Mouse (Mus musculus): ENCODE data around the gene Slc1a1. TPM values are rescaled to one million over a fixed set of nuclear protein-coding genes. Genes with fewer than 3 reads are reported as not detected.

The Slc1a1 gene
- polyA plus RNA-seq, 1 experiment from 2014 or later, result 0.27 TPM

DNA sequence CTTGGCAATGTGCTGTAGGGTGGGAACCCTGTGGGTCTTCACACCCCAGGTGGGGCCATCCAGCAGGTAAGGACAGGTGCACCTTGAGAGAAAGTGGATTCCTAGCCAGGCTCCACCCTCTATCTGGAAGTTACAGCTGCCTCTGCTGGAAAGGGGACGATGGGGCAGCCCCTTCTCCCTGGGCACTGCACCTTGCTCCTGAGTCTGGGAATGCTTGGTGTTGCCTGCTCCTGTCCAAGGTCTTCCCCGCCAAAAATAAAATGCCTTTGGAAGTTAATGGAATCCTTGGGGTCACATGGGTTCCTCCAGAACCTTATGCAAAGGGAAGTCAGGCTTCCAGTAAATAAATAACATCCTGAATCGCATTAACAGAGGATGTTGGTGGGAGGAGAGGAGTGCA lies 1.3 kb downstream of the Slc1a1 start:
- Histone ChIP-seq H3K27ac (ENCODE audit: low read length) (no peak overlapping the region), H3K27me3 (ENCODE audit: control insufficient read depth, insufficient read depth, low read length) (peaks cover 13% of the 10 kb centered on the region), H3K4me2 (replicated peaks; ENCODE audit: low read depth, low read length) (no peak overlapping the region), H3K9ac (replicated peaks; ENCODE audit: low read depth, low read length) (no peak overlapping the region), H3K36me3 (ENCODE audit: control insufficient read depth, insufficient read depth, low read length) (no peaks in the 10 kb centered on the region), H3K4me3 (ENCODE audit: low read depth, low read length) (no peak overlapping the region), H3K9me3 (ENCODE audit: control insufficient read depth, low read depth, low read length) (no peaks in the 10 kb centered on the region), H3K4me1 (ENCODE audit: control insufficient read depth, insufficient read depth, low read length) (no peaks in the 10 kb centered on the region)
- WGBS, result 51% methylated on average over 3 of the region's 3 CpGs
- ATAC-seq (ENCODE audit: insufficient number of reproducible peaks, insufficient read depth, low FRiP score, low read depth), result no peak

GRCm38 (mm10) chr19:28836651-28837410 lies 2.0 kb downstream of the Slc1a1 start:
- Histone ChIP-seq H3K4me1 (ENCODE audit: control insufficient read depth, insufficient read depth, low read length) (no peaks in the 10 kb centered on the region), H3K4me3 (ENCODE audit: low read depth, low read length) (no peak overlapping the region), H3K9ac (replicated peaks; ENCODE audit: low read depth, low read length) (no peak overlapping the region), H3K9me3 (ENCODE audit: control insufficient read depth, low read depth, low read length) (no peaks in the 10 kb centered on the region), H3K36me3 (ENCODE audit: control insufficient read depth, insufficient read depth, low read length) (no peaks in the 10 kb centered on the region), H3K27me3 (ENCODE audit: control insufficient read depth, insufficient read depth, low read length) (peaks cover 13% of the 10 kb centered on the region), H3K4me2 (replicated peaks; ENCODE audit: low read depth, low read length) (no peak overlapping the region), H3K27ac (ENCODE audit: low read length) (no peak overlapping the region)
- no peak for ATAC-seq (ENCODE audit: insufficient number of reproducible peaks, insufficient read depth, low FRiP score, low read depth)
- 80% methylated on average over 11 of the region's 11 CpGs for WGBS

DNA sequence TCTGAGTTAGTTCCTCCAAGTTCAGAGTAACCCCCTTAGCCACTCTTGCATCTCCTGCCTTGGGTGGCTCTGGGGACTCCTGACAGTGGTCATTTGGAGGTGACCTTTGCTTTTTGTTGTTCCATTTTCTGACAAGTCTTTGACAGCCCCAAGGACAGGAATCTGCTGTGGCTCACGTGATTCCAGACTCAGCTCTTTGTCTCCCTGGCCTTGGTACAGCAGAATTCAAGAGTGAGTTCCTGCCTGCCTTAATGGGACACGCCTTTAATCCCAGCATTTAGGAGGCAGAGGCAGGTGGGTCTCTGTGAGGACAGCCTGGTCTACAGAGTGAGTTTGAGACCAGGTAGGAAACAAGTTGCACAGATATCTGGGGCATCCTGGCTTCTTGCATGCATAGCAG lies 3.9 kb downstream of the Slc1a1 start:
- no peak overlapping the region for H3K9ac ChIP-seq (replicated peaks; ENCODE audit: low read depth, low read length)
- no peak overlapping the region for H3K4me3 ChIP-seq (ENCODE audit: low read depth, low read length)
- 77% methylated on average over 2 of the region's 2 CpGs for WGBS
- ATAC-seq (ENCODE audit: insufficient number of reproducible peaks, insufficient read depth, low FRiP score, low read depth), result no peak
- no peaks in the 10 kb centered on the region for H3K36me3 ChIP-seq (ENCODE audit: control insufficient read depth, insufficient read depth, low read length)
- no peaks in the 10 kb centered on the region for H3K4me1 ChIP-seq (ENCODE audit: control insufficient read depth, insufficient read depth, low read length)
- H3K4me2 ChIP-seq (replicated peaks; ENCODE audit: low read depth, low read length), result no peak overlapping the region
- H3K9me3 ChIP-seq (ENCODE audit: control insufficient read depth, low read depth, low read length), result no peaks in the 10 kb centered on the region
- no peak overlapping the region for H3K27ac ChIP-seq (ENCODE audit: low read length)
- peaks cover 13% of the 10 kb centered on the region for H3K27me3 ChIP-seq (ENCODE audit: control insufficient read depth, insufficient read depth, low read length)

GRCm38 (mm10) chr19:28844946-28845710 lies 10.3 kb downstream of the Slc1a1 start:
- H3K4me3 ChIP-seq (ENCODE audit: low read depth, low read length), result no peak overlapping the region
- no peak overlapping the region for H3K4me2 ChIP-seq (replicated peaks; ENCODE audit: low read depth, low read length)
- 62% methylated on average over 8 of the region's 8 CpGs for WGBS
- no peak overlapping the region for H3K9ac ChIP-seq (replicated peaks; ENCODE audit: low read depth, low read length)
- no peaks in the 10 kb centered on the region for H3K36me3 ChIP-seq (ENCODE audit: control insufficient read depth, insufficient read depth, low read length)
- no peaks in the 10 kb centered on the region for H3K27me3 ChIP-seq (ENCODE audit: control insufficient read depth, insufficient read depth, low read length)
- no peaks in the 10 kb centered on the region for H3K4me1 ChIP-seq (ENCODE audit: control insufficient read depth, insufficient read depth, low read length)
- no peaks in the 10 kb centered on the region for H3K9me3 ChIP-seq (ENCODE audit: control insufficient read depth, low read depth, low read length)
- no peak overlapping the region for H3K27ac ChIP-seq (ENCODE audit: low read length)
- no peak for ATAC-seq (ENCODE audit: insufficient number of reproducible peaks, insufficient read depth, low FRiP score, low read depth)

GRCm38 (mm10) chr19:28850510-28850909 lies 15.7 kb downstream of the Slc1a1 start:
- no peak for ATAC-seq (ENCODE audit: insufficient number of reproducible peaks, insufficient read depth, low FRiP score, low read depth)
- 72% methylated on average over 3 of the region's 3 CpGs for WGBS

GRCm38 (mm10) chr19:28852001-28852400 lies 17.2 kb downstream of the Slc1a1 start:
- Histone ChIP-seq H3K4me2 (replicated peaks; ENCODE audit: low read depth, low read length) (no peak overlapping the region), H3K27ac (ENCODE audit: low read length) (no peak overlapping the region), H3K9ac (replicated peaks; ENCODE audit: low read depth, low read length) (no peak overlapping the region), H3K27me3 (ENCODE audit: control insufficient read depth, insufficient read depth, low read length) (no peaks in the 10 kb centered on the region), H3K9me3 (ENCODE audit: control insufficient read depth, low read depth, low read length) (no peaks in the 10 kb centered on the region), H3K36me3 (ENCODE audit: control insufficient read depth, insufficient read depth, low read length) (no peaks in the 10 kb centered on the region), H3K4me3 (ENCODE audit: low read depth, low read length) (no peak overlapping the region), H3K4me1 (ENCODE audit: control insufficient read depth, insufficient read depth, low read length) (no peaks in the 10 kb centered on the region)
- 89% methylated on average over 3 of the region's 3 CpGs for WGBS
- no peak for ATAC-seq (ENCODE audit: insufficient number of reproducible peaks, insufficient read depth, low FRiP score, low read depth)

More at GRCm38 (mm10) chr19:28850510-28850909, 15.7 kb downstream of the Slc1a1 start:
- no peaks in the 10 kb centered on the region for H3K36me3 ChIP-seq (ENCODE audit: control insufficient read depth, insufficient read depth, low read length)
- no peak overlapping the region for H3K27ac ChIP-seq (ENCODE audit: low read length)
- no peaks in the 10 kb centered on the region for H3K9me3 ChIP-seq (ENCODE audit: control insufficient read depth, low read depth, low read length)
- H3K4me3 ChIP-seq (ENCODE audit: low read depth, low read length), result no peak overlapping the region
- no peaks in the 10 kb centered on the region for H3K27me3 ChIP-seq (ENCODE audit: control insufficient read depth, insufficient read depth, low read length)
- no peak overlapping the region for H3K9ac ChIP-seq (replicated peaks; ENCODE audit: low read depth, low read length)
- H3K4me1 ChIP-seq (ENCODE audit: control insufficient read depth, insufficient read depth, low read length), result no peaks in the 10 kb centered on the region
- H3K4me2 ChIP-seq (replicated peaks; ENCODE audit: low read depth, low read length), result no peak overlapping the region

DNA sequence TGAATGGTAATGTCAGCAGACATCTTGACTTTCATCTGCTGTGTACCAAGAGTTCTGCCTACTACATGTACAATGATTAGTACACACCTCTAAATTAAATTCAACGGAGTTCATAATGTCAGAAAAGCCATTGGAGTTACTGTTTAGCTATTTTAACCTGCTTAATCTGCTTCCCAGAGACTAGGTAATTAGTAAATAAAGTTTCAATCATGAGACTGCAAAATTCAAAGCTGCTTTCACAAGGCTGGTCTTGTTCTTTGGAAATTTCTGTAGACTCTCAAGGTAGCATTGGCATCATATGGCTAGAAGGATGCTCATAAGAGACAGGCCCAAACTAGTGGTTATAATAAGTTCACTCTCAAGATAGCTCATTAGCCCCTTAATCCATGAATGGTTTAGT lies 20.0 kb downstream of the Slc1a1 start:
- H3K27ac ChIP-seq (ENCODE audit: low read length), result no peak overlapping the region
- no peak overlapping the region for H3K4me3 ChIP-seq (ENCODE audit: low read depth, low read length)
- H3K4me2 ChIP-seq (replicated peaks; ENCODE audit: low read depth, low read length), result no peak overlapping the region
- H3K36me3 ChIP-seq (ENCODE audit: control insufficient read depth, insufficient read depth, low read length), result no peaks in the 10 kb centered on the region
- H3K27me3 ChIP-seq (ENCODE audit: control insufficient read depth, insufficient read depth, low read length), result no peaks in the 10 kb centered on the region
- H3K9me3 ChIP-seq (ENCODE audit: control insufficient read depth, low read depth, low read length), result no peaks in the 10 kb centered on the region
- 82% methylated on average over 1 of the region's 1 CpGs for WGBS
- H3K4me1 ChIP-seq (ENCODE audit: control insufficient read depth, insufficient read depth, low read length), result no peaks in the 10 kb centered on the region
- ATAC-seq (ENCODE audit: insufficient number of reproducible peaks, insufficient read depth, low FRiP score, low read depth), result no peak
- no peak overlapping the region for H3K9ac ChIP-seq (replicated peaks; ENCODE audit: low read depth, low read length)

GRCm38 (mm10) chr19:28860246-28860645 lies 25.4 kb downstream of the Slc1a1 start:
- H3K27ac ChIP-seq (ENCODE audit: low read length), result no peak overlapping the region
- no peaks in the 10 kb centered on the region for H3K9me3 ChIP-seq (ENCODE audit: control insufficient read depth, low read depth, low read length)
- H3K27me3 ChIP-seq (ENCODE audit: control insufficient read depth, insufficient read depth, low read length), result no peaks in the 10 kb centered on the region
- no peaks in the 10 kb centered on the region for H3K36me3 ChIP-seq (ENCODE audit: control insufficient read depth, insufficient read depth, low read length)
- H3K4me3 ChIP-seq (ENCODE audit: low read depth, low read length), result no peak overlapping the region
- 87% methylated on average over 2 of the region's 2 CpGs for WGBS
- H3K4me2 ChIP-seq (replicated peaks; ENCODE audit: low read depth, low read length), result no peak overlapping the region
- H3K4me1 ChIP-seq (ENCODE audit: control insufficient read depth, insufficient read depth, low read length), result no peaks in the 10 kb centered on the region
- no peak overlapping the region for H3K9ac ChIP-seq (replicated peaks; ENCODE audit: low read depth, low read length)
- no peak for ATAC-seq (ENCODE audit: insufficient number of reproducible peaks, insufficient read depth, low FRiP score, low read depth)
